Mouse (Mus musculus) stomach, embryonic 14.5 days (tissue): ENCODE results near the gene Nme4. TPM values are rescaled to one million over a fixed set of nuclear protein-coding genes. Genes with fewer than 3 reads are reported as not detected.

ENCODE experiments used
- ATAC-seq: fragments of 200-750 bp; cut with Nextera tagmentation; 2 replicates; pipeline ENCODE4 v1.8.0; 2017; ENCODE audit warnings: low read depth, moderate TSS enrichment; ENCODE audit not compliant: insufficient number of reproducible peaks, insufficient read depth, low FRiP score
- H3K27ac ChIP-seq: fragments of 300-500 bp; sonication (generic); 2 replicates; pipeline ENCODE4 v1.5.1; 2014; ENCODE audit warnings: mild to moderate bottlenecking, low read length, moderate library complexity, mixed read lengths
- H3K27me3 ChIP-seq: fragments of 300-500 bp; sonication (generic); 2 replicates; pipeline ENCODE4 v1.6.1; 2014; ENCODE audit warnings: low read length, control low read depth, mixed read lengths; ENCODE audit not compliant: control insufficient read depth, insufficient read depth
- H3K36me3 ChIP-seq: fragments of 300-500 bp; sonication (generic); 2 replicates; pipeline ENCODE4 v1.6.1; 2014; ENCODE audit warnings: mild to moderate bottlenecking, control low read depth, low read length, moderate library complexity, mixed read lengths; ENCODE audit not compliant: control insufficient read depth, insufficient read depth
- H3K4me1 ChIP-seq: fragments of 300-500 bp; sonication (generic); 2 replicates; pipeline ENCODE4 v1.6.1; 2014; ENCODE audit warnings: low read length, control low read depth, mixed read lengths; ENCODE audit not compliant: control insufficient read depth, insufficient read depth
- H3K4me2 ChIP-seq: fragments of 300-500 bp; sonication (generic); replicated peaks from 2 replicates; pipeline ENCODE4 v1.6.1; 2014; ENCODE audit warnings: low read depth, low read length, control low read depth
- H3K4me3 ChIP-seq: fragments of 300-500 bp; sonication (generic); 2 replicates; pipeline ENCODE4 v1.5.1; 2014; ENCODE audit warnings: low read depth, low read length, control low read depth
- H3K9ac ChIP-seq: fragments of 300-500 bp; sonication (generic); replicated peaks from 2 replicates; pipeline ENCODE4 v1.6.1; 2014; ENCODE audit warnings: low read depth, mild to moderate bottlenecking, control low read depth, low read length, moderate library complexity, mixed read lengths
- H3K9me3 ChIP-seq: fragments of 300-500 bp; sonication (generic); 2 replicates; pipeline ENCODE4 v1.6.1; 2016; ENCODE audit warnings: low read depth, low read length, control low read depth; ENCODE audit not compliant: control insufficient read depth
- WGBS: fragments of 180-500 bp; shearing (Covaris S2); extraction: QIAGEN DNeasy Blood & Tissue Kit; methylation state at CpG from one replicate; pipeline ENCODE4 v1.1.7; 2014; 5-methylcytosine and 5-hydroxymethylcytosine counted together
- polyA plus RNA-seq: library from polyadenylated mRNA; unstranded; fragments of >200 nt; fragmentation: Nextera tagmentation; extraction: Ambion mirVana; gene quantifications from 2 replicates; pipeline ENCODE4 v1.2.1, GENCODE M21; 2014

Gene Nme4
- polyA plus RNA-seq, 1 experiment from 2014 or later, result 96.5 TPM

DNA sequence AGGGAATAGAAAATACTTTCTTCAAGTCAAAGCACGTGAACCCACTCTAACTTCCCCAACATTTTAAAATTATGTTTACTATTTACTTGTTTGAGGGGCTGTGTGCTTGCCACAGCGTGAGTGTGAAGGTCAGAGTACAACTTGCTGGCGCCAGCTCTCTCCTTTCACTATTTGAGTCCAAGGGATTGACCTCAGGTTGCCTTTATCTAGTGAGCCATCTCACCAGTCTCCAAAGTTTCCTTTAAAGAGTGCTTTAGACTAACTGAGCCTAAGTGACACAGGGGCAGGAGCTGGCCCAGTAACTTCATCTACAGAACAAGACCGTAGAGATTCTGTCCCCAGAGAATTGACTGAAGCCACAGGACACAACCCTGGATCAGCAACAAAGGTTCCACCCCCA, 43.3 kb downstream of the Nme4 start:
- Histone ChIP-seq H3K4me1 (no peaks in the 10 kb centered on the region), H3K9me3 (no peaks in the 10 kb centered on the region), H3K4me2 (no peak overlapping the region), H3K27me3 (no peaks in the 10 kb centered on the region), H3K9ac (no peak overlapping the region), H3K4me3 (no peak overlapping the region), H3K27ac (no peak overlapping the region), H3K36me3 (no peaks in the 10 kb centered on the region)
- no peak for ATAC-seq
- WGBS, result 87% methylated on average over 4 of the region's 4 CpGs

DNA sequence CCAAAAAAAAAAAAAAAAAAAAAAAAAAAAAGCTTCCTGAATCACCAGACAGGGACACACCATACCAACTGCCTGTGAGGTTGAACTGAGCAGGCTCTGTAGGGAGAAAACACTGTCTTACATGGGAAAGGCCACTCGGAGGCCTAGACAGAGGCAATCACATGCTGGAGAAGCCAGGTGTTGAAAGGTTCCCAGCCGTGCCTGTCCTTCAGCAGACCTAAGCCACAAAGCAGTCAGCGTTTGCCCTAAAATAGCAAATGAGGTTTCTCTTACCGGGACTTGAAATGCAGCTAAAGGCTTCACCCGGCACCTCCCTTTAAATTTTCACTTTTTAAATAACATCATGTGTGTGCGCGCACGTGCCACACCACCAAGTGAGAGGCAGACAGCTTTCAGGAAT, 47.3 kb downstream of the Nme4 start:
- no peak for ATAC-seq
- 94% methylated on average over 8 of the region's 8 CpGs for WGBS
- no peaks in the 10 kb centered on the region for H3K9me3 ChIP-seq
- no peaks in the 10 kb centered on the region for H3K36me3 ChIP-seq
- no peak overlapping the region for H3K9ac ChIP-seq
- no peaks in the 10 kb centered on the region for H3K27me3 ChIP-seq
- H3K4me2 ChIP-seq, result no peak overlapping the region
- no peaks in the 10 kb centered on the region for H3K4me1 ChIP-seq
- H3K4me3 ChIP-seq, result no peak overlapping the region
- no peak overlapping the region for H3K27ac ChIP-seq

- no peaks in the 10 kb centered on the region for H3K36me3 ChIP-seq
- no peak for ATAC-seq
- no peaks in the 10 kb centered on the region for H3K27me3 ChIP-seq
- no peak overlapping the region for H3K4me2 ChIP-seq
- no peaks in the 10 kb centered on the region for H3K9me3 ChIP-seq
- whole genome bisulfite sequencing, result 55% methylated on average over 10 of the region's 10 CpGs
- no peak overlapping the region for H3K9ac ChIP-seq
- no peak overlapping the region for H3K4me3 ChIP-seq
- H3K4me1 ChIP-seq, result no peaks in the 10 kb centered on the region
- no peak overlapping the region for H3K27ac ChIP-seq
These were observed 49.0 kb downstream of the Nme4 start for GRCm38 (mm10) chr17:26046253-26046997.

DNA sequence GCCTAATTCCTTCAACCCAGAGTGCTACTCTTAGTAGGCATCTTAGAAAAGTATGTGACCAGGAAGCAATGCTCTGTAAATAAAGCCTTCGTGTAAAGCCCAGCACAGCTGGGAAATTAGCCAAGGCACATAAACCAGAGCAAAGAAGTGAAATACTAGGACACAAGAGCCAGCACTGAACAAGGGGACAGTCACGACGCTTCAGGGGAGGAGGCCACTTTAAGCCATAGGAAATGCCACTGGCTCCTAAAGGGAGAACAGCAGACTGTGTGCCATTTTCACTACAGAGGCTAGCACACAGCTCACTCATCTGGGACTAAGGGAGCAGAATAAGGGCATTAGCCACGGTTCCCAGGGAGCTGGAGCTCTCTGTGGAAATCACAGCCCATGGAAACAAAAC, 50.1 kb downstream of the Nme4 start:
- no peak for ATAC-seq
- WGBS, result 76% methylated on average over 4 of the region's 4 CpGs
- H3K4me3 ChIP-seq, result no peak overlapping the region
- no peak overlapping the region for H3K4me2 ChIP-seq
- H3K9me3 ChIP-seq, result no peaks in the 10 kb centered on the region
- H3K27ac ChIP-seq, result no peak overlapping the region
- H3K27me3 ChIP-seq, result no peaks in the 10 kb centered on the region
- no peaks in the 10 kb centered on the region for H3K36me3 ChIP-seq
- H3K9ac ChIP-seq, result no peak overlapping the region
- no peaks in the 10 kb centered on the region for H3K4me1 ChIP-seq

DNA sequence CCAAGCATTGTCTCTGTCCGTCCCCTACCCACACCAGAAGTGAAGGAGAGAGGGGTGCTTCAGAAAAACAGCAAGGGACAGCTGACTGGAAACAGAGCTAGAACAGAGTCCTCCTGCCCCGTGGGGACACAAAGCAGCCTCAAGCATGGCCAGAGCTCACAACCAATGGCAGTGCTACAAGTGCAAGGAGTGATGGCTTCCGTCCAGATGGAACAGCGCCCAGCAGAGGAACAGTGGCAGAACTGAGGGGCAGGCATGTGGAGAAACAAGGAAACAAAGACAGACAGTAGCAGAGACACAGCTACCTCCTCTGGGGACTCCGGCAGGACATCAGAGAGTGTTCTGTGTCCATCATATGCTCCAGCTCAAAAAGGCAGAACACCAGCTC, 52.2 kb downstream of the Nme4 start:
- WGBS, result 76% methylated on average over 5 of the region's 5 CpGs
- Histone ChIP-seq H3K27me3 (no peaks in the 10 kb centered on the region), H3K36me3 (no peaks in the 10 kb centered on the region), H3K4me3 (no peak overlapping the region), H3K4me2 (no peak overlapping the region), H3K9ac (no peak overlapping the region), H3K9me3 (no peaks in the 10 kb centered on the region), H3K4me1 (no peaks in the 10 kb centered on the region), H3K27ac (no peak overlapping the region)
- no peak for ATAC-seq

GRCm38 (mm10) chr17:26042599-26043248, 52.7 kb downstream of the Nme4 start:
- no peaks in the 10 kb centered on the region for H3K4me1 ChIP-seq
- no peaks in the 10 kb centered on the region for H3K27me3 ChIP-seq
- no peak overlapping the region for H3K27ac ChIP-seq
- WGBS, result 88% methylated on average over 13 of the region's 13 CpGs
- H3K4me2 ChIP-seq, result no peak overlapping the region
- H3K4me3 ChIP-seq, result no peak overlapping the region
- no peaks in the 10 kb centered on the region for H3K36me3 ChIP-seq
- H3K9me3 ChIP-seq, result no peaks in the 10 kb centered on the region
- no peak for ATAC-seq
- H3K9ac ChIP-seq, result no peak overlapping the region

Other genes with a start within 250 kb of the Nme4 start
- 20.1 and 22.5 TPM in 2 replicates for gene Wdr90, start 234.1 kb downstream of the Nme4 start, polyA plus RNA-seq
- 23.2 and 23.3 TPM in 2 replicates for gene Mcrip2, start 226.8 kb downstream of the Nme4 start, polyA plus RNA-seq
- gene Mettl26, start 220.5 kb downstream of the Nme4 start, polyA plus RNA-seq, result 66.9 and 67.5 TPM in 2 replicates
- 0.52 and 0.65 TPM in 2 replicates for gene Wfikkn1, start 214.7 kb downstream of the Nme4 start, polyA plus RNA-seq
- gene Rab40c, start 175.9 kb downstream of the Nme4 start, polyA plus RNA-seq, result 17.0 and 17.2 TPM in 2 replicates
- 59.4 and 59.7 TPM in 2 replicates for gene Pigq, start 150.7 kb downstream of the Nme4 start, polyA plus RNA-seq
- gene Nhlrc4, start 150.6 kb downstream of the Nme4 start, polyA plus RNA-seq, result 0.72 TPM in 1 of 2 replicates, not detected in the other
- gene A930017K11Rik, start 143.0 kb downstream of the Nme4 start, polyA plus RNA-seq, result 0.32 and 0.41 TPM in 2 replicates
- 23.9 and 27.1 TPM in 2 replicates for gene Capn15, start 109.8 kb downstream of the Nme4 start, polyA plus RNA-seq
- gene Rab11fip3, start 26.0 kb downstream of the Nme4 start, polyA plus RNA-seq, result 11.4 and 12.8 TPM in 2 replicates
- 34.9 and 40.4 TPM in 2 replicates for gene Decr2, start 5.3 kb downstream of the Nme4 start, polyA plus RNA-seq
- gene Tmem8, start 17.7 kb upstream of the Nme4 start, polyA plus RNA-seq, result 2.9 and 3.9 TPM in 2 replicates
- 214 and 221 TPM in 2 replicates for gene Mrpl28, start 27.9 kb upstream of the Nme4 start, polyA plus RNA-seq
- gene Axin1, start 43.1 kb upstream of the Nme4 start, polyA plus RNA-seq, result 10.5 and 12.9 TPM in 2 replicates
- gene Pdia2, start 103.5 kb upstream of the Nme4 start, polyA plus RNA-seq, result 2.3 and 6.5 TPM in 2 replicates
- 18.3 and 19.3 TPM in 2 replicates for gene Rgs11, start 107.3 kb upstream of the Nme4 start, polyA plus RNA-seq
- 12.9 and 13.6 TPM in 2 replicates for gene Arhgdig, start 112.2 kb upstream of the Nme4 start, polyA plus RNA-seq
- 49.2 and 51.1 TPM in 2 replicates for gene Fam234a, start 148.6 kb upstream of the Nme4 start, polyA plus RNA-seq
- gene Luc7l, start 157.3 kb upstream of the Nme4 start, polyA plus RNA-seq, result 106 and 108 TPM in 2 replicates